Mouse (Mus musculus) brain, embryonic 14.5 days (tissue): Measurements from ENCODE around the gene Prp2.
"Not testable (repeated sequence)": the region's sequence is repeated elsewhere in the genome, so short reads cannot be mapped to it uniquely, and the experiment has no call there.

ENCODE experiments used
- CTCF ChIP-seq: fragments of 200-500 bp; IDR thresholded peaks from 2 replicates; pipeline ENCODE4 v1.5.1; 2012; ENCODE audit warnings: inconsistent platforms, mild to moderate bottlenecking, moderate library complexity, borderline replicate concordance; ENCODE audit not compliant: insufficient read depth, insufficient read length; ENCODE audit errors: extremely low read depth
- POLR2A ChIP-seq: fragments of 200-500 bp; IDR thresholded peaks from 2 replicates; pipeline ENCODE4 v1.6.1; 2012; ENCODE audit warnings: mild to moderate bottlenecking, inconsistent platforms, borderline replicate concordance; ENCODE audit not compliant: poor library complexity, insufficient read depth, insufficient read length, severe bottlenecking; ENCODE audit errors: extremely low read depth

DNA sequence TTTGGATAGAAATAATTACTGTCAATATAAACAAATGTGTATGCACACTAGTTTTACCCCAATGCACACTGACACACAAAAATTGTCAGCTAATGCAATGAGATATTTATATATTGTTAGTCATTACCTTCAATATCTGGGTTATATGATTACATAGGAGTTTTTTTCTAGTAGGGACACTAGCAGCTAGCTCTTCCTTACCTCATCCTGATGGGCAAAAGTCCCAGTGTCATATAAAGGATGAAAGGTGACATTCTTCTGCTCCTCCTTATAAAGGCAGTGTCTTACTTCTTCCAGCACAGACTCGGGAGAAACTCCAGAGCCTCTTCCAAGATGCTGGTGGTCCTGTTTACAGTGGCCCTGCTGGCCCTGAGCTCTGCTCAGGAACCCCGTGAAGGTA, at the start of gene Prp2:
- TF ChIP-seq CTCF, POLR2A: not testable (repeated sequence)
